1 mouse cellular context compared by ENCODE assay signal in the genomic region with DNA sequence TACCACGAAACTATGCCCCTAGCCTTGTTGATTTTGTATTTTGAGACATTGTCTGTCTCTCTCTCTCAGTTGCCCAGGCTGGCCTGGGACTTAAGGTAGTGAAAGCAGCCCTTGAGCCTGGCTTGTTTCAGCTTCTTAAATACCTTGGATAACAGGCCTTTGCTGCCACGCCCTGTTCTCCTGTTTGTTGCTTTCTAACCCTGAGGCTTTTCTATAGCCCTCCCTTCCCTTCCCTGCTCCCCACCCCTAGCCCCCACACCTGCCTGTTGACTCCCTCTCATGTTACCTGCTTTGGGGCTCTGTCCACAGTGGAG.
TF ChIP-seq lines count a peak whose summit lies in the region.

No protein-coding gene starts in this region.

TF ChIP-seq in MEL, 35 proteins besides CTCF, POLR2A, EP300 and RAD21 (continued from another document):
- no peak for TF ChIP-seq SMC3 (IDR thresholded peaks at IDR 0.05; ENCODE audit: low read depth, low read length)
